Mouse (Mus musculus): ENCODE data around the gene Cfi.

Cfi gene

DNA sequence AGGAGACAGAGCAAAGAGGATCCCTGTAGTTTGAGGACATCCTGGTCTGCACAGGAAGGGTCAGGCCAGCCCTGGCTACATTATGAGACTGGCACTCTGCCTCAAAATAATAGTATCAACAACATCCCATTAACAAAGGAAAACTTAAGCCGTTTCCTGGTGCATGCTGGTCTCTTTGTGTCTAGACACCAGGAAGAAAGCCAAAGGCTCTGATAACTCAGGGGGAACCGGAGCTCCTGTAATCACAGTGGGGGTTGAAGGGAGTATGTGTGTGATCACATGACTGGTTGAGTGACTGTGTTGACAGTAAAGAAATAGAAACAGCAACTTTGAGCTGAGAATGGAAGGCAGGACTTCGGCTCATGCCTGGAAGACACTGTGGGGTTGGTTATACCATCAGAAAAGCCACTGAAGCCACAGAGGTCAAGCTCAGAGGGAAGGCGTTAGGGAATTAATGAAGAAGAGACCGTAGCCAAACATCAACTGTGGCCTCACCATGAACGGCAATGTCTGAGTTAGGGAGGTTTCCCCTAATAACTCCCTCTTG lies at the start of gene Cfi:
Cfi (plus strand) TSS at position 497 of the 547 bp plus-strand sequence.
- in situ Hi-C loops (cut with MboI) = loop anchor here (25.0 kb wide), 1 partner anchor 227 kb away; the partner anchor contains the start of gene Sec24b

DNA sequence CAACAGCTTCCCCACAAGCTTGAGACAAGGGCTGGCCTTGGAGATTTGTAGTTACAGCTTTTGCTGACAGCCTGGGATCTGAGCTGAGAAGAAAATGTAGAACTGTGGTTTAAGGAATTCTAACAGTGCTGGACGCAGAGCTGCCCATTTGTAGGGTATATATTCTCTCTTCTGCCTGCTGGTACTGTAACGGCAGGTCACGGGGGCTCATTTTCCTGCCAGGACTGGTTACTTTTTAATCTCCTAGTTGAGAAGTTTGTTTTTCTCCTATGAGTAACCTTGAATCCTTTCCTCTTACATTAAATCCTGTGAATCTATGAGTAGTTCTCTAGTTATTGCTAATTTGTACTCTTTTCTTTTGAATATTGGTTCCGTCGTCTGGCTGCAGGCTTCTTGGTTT lies 41.9 kb upstream of the Cfi start:
- in situ Hi-C loops (cut with MboI) = no loop called here

DNA sequence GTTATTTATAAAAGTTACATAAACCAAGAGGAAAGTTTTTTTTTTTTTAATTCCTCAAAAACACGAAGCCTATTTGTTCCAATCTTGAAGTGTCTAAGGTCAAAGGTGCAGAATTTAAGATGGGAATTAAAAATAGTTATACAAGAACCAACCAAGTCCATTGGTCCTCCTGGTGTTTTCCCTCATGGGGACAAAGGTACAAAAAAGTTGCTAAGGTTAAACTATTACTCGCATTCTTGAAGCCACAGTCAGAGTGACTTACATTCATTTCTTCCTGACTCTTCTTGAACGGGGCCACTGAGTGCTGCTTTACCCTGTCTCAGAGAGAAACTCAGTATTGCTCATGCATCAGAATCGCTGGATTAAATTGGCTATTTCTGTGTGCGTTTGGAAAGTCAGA lies 38.3 kb upstream of the Cfi start:
- in situ Hi-C loops (cut with MboI) = no loop called here

DNA sequence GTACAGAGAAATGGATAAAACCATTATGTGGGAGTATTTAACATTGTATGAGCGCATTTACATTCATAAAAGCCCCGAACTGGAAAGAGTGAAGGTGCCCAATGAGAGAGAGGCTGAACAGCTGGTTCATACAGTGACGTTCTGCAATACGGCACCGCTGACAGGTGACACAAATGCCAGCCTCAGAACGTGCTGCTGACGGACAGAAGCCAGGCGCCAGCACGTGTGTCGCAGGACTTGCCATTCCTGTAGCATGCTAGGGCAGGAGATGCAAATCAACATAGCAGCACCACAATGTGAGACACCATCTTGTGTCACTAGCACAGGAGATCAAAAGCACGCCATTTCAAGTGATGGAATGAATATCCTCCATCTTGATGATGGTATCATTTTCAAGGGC lies 37.1 kb upstream of the Cfi start:
- in situ Hi-C loops (cut with MboI) = no loop called here

GRCm38 (mm10) chr3:129799011-129799410 lies 36.7 kb upstream of the Cfi start:
- in situ Hi-C loops (cut with MboI) = no loop called here

GRCm38 (mm10) chr3:129803765-129804164 lies 31.9 kb upstream of the Cfi start, which contains the start of gene Lrit3:
Gene Lrit3 (minus strand): TSS chr3:129804030.
- in situ Hi-C loops (cut with MboI) = no loop called here

- in situ Hi-C loops (cut with MboI) = no loop called here
These were observed 14.8 kb upstream of the Cfi start for GRCm38 (mm10) chr3:129820847-129821246.

DNA sequence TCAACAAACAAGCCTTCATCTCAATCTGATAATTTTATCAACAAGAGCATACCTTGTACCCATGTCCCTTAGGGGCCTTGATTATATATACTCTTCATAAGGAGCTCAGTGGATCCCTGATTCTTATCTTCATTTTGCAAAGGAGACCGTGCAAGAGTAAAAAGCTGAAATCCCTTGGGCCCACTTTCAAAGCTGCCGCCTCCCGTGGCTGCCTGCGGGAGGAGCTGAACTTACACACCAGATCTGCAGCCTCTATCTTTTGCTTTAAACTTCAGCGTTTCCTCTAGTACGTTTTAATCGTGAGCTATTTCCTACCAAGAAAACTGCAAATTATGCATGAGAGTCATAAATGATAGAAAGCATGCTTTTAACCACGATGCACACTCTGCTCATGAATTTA lies 13.9 kb upstream of the Cfi start:
- in situ Hi-C loops (cut with MboI) = no loop called here

DNA sequence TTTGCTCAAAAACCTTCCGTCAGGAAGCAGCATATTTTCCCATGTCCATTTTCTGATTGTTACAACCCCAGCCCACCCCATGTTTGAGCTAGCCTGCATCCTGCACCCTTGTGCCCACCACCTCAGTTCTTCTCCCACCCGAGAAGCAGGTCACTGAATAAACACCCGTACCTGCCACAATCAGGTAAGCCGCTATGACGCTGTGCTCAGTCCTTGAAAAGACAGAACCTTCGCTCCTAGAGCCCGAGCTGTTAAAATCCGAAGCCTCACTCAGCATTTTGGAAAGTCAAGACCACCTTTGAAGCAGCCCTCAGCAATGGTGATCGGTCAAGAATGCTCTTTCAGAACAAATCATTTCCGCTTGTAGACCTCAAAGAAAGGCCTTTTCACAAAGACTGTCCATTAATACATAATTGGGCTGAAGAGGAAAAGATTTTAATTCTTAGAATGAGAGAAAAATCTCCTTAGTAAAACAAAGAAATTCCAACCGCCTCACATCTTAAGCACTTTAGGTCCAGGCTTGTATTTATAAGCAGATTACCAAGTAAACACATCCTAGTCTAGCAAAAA lies 13.4 kb upstream of the Cfi start, which contains the start of gene Rrh:
Rrh (minus strand) TSS at position 382 of the 570 bp plus-strand sequence.
- in situ Hi-C loops (cut with MboI) = no loop called here

DNA sequence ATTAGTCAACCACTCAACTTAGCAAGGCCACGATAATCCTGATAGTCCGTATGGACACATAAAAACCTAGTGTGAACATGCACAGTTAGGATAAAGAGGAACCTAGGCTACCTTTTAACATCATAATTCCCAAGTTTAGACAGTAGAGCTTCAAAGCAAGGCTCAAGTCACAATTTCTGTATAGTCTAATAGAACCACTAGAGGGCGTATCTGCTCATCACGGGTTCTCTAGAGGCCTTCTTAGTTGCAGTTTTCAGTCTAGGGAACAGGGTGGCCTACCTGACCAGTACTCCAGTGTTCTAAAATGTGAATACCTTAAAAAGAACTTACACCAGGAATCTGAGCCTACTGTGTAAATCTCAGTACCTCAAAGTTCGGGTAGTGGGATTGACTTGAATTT lies 12.4 kb upstream of the Cfi start:
- in situ Hi-C loops (cut with MboI) = no loop called here

DNA sequence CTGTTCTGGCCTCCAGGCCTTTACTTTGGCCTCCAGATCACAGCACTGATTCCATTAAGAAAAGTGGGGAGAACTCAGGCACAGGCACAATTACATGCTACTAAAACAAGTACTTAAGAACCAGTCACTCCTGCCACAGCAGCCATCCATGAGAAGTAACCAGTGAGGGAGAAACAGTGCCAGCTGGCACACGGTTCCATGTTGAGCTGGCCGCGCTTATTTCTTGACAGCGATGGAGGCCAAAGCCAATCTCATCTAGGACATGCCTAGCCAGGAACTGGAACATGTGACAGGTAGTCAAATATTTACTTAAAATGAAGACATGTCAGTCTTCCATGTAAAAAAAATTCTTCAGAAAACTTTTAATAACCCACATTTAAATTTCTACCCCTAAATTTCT lies 11.5 kb upstream of the Cfi start:
- in situ Hi-C loops (cut with MboI) = no loop called here

GRCm38 (mm10) chr3:129824891-129825290 lies 10.8 kb upstream of the Cfi start:
- in situ Hi-C loops (cut with MboI) = loop anchor here (25.0 kb wide), 1 partner anchor 237 kb away; the partner anchor contains the start of gene Sec24b

GRCm38 (mm10) chr3:129826691-129827090 lies 9.0 kb upstream of the Cfi start:
- in situ Hi-C loops (cut with MboI) = loop anchor here (25.0 kb wide), 1 partner anchor 236 kb away; the partner anchor contains the start of gene Sec24b

GRCm38 (mm10) chr3:129827691-129828090 lies 8.0 kb upstream of the Cfi start:
- in situ Hi-C loops (cut with MboI) = loop anchor here (25.0 kb wide), 1 partner anchor 235 kb away; the partner anchor contains the start of gene Sec24b

GRCm38 (mm10) chr3:129830626-129831025 lies 5.1 kb upstream of the Cfi start:
- in situ Hi-C loops (cut with MboI) = loop anchor here (25.0 kb wide), 1 partner anchor 232 kb away; the partner anchor contains the start of gene Sec24b

- in situ Hi-C loops (cut with MboI) = loop anchor here (25.0 kb wide), 1 partner anchor 231 kb away; the partner anchor contains the start of gene Sec24b
These were observed 4.6 kb upstream of the Cfi start, which contains the start of gene Gar1 for GRCm38 (mm10) chr3:129831035-129831568. Gene Gar1 (minus strand): TSS chr3:129831396.

GRCm38 (mm10) chr3:129836051-129836697 lies 490 bp downstream of the Cfi start:
- in situ Hi-C loops (cut with MboI) = loop anchor here (25.0 kb wide), 1 partner anchor 226 kb away; the partner anchor contains the start of gene Sec24b

- in situ Hi-C loops (cut with MboI) = loop anchor here (25.0 kb wide), 1 partner anchor 225 kb away; the partner anchor contains the start of gene Sec24b
These were observed 1.3 kb downstream of the Cfi start for GRCm38 (mm10) chr3:129836965-129837364.

DNA sequence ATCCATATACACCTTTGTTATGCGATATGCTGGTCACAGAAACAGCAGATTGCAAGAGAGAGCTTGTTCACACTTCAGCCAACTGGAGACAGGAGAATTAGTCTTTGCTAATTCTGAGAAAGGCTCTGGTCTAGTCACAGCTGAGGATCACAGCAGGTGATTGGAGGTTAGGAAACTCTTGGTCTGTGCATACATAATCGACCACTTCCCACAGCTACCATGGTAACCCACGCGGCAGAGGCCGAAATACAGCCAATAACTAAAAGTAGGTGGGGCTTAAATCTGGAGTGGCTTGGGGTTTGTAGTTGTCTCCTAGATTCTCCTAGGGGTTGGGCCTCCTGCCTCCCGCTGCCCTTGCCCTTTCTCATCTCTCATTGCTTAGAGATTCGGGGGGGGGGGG lies 2.3 kb downstream of the Cfi start:
- in situ Hi-C loops (cut with MboI) = loop anchor here (25.0 kb wide), 1 partner anchor 224 kb away; the partner anchor contains the start of gene Sec24b

GRCm38 (mm10) chr3:129845868-129846267 lies 10.2 kb downstream of the Cfi start:
- in situ Hi-C loops (cut with MboI) = loop anchor here (25.0 kb wide), 1 partner anchor 216 kb away; the partner anchor contains the start of gene Sec24b

DNA sequence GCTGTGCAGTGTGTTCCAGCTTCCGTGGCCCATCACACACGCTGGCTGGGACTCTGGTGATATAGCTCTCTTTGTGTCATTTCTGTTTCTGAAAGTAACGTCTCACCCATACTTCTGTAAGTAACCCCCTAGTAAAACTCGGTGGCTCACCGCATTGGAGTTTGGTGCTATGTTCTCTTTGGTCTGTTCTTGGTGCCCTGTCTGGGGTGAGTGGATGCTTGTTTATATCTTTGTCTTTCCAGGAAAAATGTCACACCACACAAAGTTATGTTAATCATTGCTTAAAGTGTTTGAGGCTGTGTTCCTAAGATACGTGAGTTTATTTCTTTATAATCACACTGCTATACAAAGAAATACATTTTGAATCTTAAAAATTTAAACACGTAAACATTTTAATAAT lies 11.2 kb downstream of the Cfi start:
- in situ Hi-C loops (cut with MboI) = loop anchor here (25.0 kb wide), 1 partner anchor 215 kb away; the partner anchor contains the start of gene Sec24b

DNA sequence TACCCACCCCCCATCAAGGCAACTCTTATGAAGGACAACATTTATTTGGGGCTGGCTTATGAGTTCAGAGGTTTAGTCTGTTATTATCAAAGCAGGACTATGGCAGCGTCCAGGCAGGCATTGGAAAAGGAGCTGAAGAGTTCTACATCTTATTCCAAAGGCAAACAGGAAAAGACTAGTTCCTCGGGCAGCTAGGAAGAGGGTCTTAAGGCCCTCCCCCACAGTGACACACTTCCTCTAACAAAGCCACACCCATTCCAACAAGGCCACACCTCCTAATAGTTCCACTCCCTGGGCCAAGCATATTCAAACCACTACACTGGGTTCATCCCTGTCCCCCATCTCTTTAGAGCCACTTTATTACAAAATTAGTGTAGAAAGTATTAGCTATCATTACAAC lies 26.9 kb downstream of the Cfi start:
- in situ Hi-C loops (cut with MboI) = no loop called here
